Mouse (Mus musculus): ENCODE measurements at regions not wholly inside any gene's neighbourhood (a gene's known extent, or its start where the extent isn't known, plus 50 kb on each side); places are given as distances from the start of the nearest gene placed in this dataset.

DNA sequence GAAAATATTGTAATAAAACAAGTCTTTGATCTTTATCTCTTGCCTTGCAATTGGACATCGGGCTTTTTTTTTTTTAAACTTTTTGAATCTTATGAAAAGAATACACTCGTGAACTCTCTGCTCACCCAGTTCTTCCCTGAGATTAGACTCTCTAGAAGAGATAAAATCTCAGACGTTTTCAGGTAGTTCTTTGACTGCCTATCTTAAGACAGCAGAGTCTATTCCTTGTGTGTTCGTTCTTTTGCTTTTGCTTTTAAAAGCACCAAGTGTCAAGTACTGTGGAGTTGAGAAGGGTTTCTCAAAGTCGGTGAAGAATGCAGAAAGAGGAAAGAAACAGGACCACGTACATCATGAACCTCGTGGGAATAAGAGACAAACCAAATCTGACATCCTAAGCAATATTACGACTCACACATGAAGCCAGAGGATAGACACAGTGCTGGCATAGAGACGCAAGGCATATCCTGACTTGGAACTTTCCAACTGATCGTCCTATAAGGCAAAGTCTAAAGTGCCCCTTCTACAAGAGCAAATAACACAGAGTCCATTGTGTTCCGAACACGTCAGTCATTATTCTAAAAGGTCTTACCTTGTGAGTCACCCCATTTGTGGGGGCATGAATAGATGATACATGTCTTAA is 147.9 kb downstream of the Nrip1 start:
- H3K27me3 ChIP-seq (ENCODE audit: control insufficient read depth, insufficient read depth, low read length) = no peaks in the 10 kb centered on the region
- ATAC-seq (ENCODE audit: insufficient read depth, low read depth) = no peak
- H3K27ac ChIP-seq (ENCODE audit: low read depth) = no peak overlapping the region
- no peaks in the 10 kb centered on the region for H3K36me3 ChIP-seq (replicated peaks; ENCODE audit: control insufficient read depth, insufficient read depth, low read length)
- no peak overlapping the region for H3K4me3 ChIP-seq (ENCODE audit: low read depth, low read length)
- H3K4me1 ChIP-seq (ENCODE audit: control insufficient read depth, insufficient read depth) = no peaks in the 10 kb centered on the region
- DNase-seq (ENCODE audit: low spot score) = no peak
- 58% methylated on average over 12 of the region's 12 CpGs for WGBS
- H3K4me2 ChIP-seq (ENCODE audit: low read depth, low read length) = no peak overlapping the region
- H3K9me3 ChIP-seq (replicated peaks; ENCODE audit: control insufficient read depth, low read length) = no peaks in the 10 kb centered on the region
- no peak overlapping the region for H3K9ac ChIP-seq (replicated peaks; ENCODE audit: low read depth, low read length)
- TF ChIP-seq EP300 (IDR thresholded peaks at IDR 0.05; ENCODE audit: low read depth) = no peak

DNA sequence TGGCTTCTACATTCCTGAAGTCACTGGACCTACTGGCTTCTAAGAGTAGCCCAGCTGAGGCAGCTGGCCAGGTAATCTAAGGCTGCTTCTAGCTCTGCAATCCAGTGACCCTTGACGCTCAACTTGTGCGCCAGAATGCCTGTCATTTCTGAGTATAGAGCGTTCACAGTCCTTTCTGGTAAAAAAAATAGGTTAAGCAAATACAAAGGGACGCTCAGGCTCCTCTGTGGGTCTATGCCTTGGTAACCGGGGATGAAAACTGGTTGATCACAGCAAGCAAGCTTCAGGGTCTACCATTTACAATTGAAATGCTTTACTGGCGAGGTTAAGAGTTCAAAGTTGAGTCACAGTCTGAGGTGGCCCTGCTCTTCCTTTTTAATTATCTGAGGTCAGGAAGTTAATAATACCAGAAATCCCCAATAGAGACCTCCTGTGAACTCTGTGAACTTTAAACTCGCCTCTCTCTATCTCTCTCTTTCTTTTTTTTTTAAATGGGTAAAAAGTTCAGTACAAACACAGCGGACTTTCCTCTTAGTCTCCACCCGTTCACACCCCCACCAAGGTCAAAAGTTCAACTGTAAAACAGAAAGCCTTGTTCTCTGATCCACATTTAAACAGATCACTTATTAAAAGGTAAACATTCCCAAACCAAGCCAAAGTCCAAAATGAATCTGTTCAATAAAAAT is 148.6 kb downstream of the Nrip1 start:
- H3K4me2 ChIP-seq (ENCODE audit: low read depth, low read length) = no peak overlapping the region
- no peaks in the 10 kb centered on the region for H3K36me3 ChIP-seq (replicated peaks; ENCODE audit: control insufficient read depth, insufficient read depth, low read length)
- no peak for ATAC-seq (ENCODE audit: insufficient read depth, low read depth)
- DNase-seq (ENCODE audit: low spot score) = no peak
- H3K27me3 ChIP-seq (ENCODE audit: control insufficient read depth, insufficient read depth, low read length) = no peaks in the 10 kb centered on the region
- no peaks in the 10 kb centered on the region for H3K9me3 ChIP-seq (replicated peaks; ENCODE audit: control insufficient read depth, low read length)
- H3K4me1 ChIP-seq (ENCODE audit: control insufficient read depth, insufficient read depth) = no peaks in the 10 kb centered on the region
- TF ChIP-seq EP300 (IDR thresholded peaks at IDR 0.05; ENCODE audit: low read depth) = no peak
- no peak for TF ChIP-seq CTCF (IDR thresholded peaks at IDR 0.05; ENCODE audit: low read depth)
- H3K9ac ChIP-seq (replicated peaks; ENCODE audit: low read depth, low read length) = no peak overlapping the region
- H3K4me3 ChIP-seq (ENCODE audit: low read depth, low read length) = no peak overlapping the region
- 49% methylated on average over 9 of the region's 9 CpGs for WGBS
- no peak overlapping the region for H3K27ac ChIP-seq (ENCODE audit: low read depth)

DNA sequence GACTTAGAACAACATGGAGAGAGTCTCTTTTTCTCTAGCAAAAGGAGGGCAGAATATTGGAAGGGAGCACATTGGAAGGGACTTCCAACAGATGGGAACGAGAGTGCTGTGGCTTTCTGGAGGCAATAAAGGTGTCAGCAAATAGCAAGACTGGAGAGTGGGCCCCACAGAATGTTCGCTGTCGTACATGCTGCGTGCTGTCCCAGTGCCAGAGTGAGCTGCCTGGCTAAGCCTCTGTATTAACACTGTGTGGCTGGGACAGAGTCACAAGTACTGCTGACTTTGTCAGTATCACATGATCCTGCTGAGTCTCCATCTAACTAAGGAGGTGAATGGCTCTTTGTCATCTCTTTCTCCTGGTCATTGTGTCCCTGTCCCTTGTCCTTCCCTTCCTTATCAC is 149.9 kb downstream of the Nrip1 start:
- H3K4me1 ChIP-seq (ENCODE audit: control insufficient read depth, insufficient read depth) = no peaks in the 10 kb centered on the region
- TF ChIP-seq CTCF (IDR thresholded peaks at IDR 0.05; ENCODE audit: low read depth) = no peak
- no peak for TF ChIP-seq EP300 (IDR thresholded peaks at IDR 0.05; ENCODE audit: low read depth)
- no peak overlapping the region for H3K4me3 ChIP-seq (ENCODE audit: low read depth, low read length)
- no peaks in the 10 kb centered on the region for H3K27me3 ChIP-seq (ENCODE audit: control insufficient read depth, insufficient read depth, low read length)
- no peak for ATAC-seq (ENCODE audit: insufficient read depth, low read depth)
- WGBS = 42% methylated on average over 4 of the region's 4 CpGs
- no peaks in the 10 kb centered on the region for H3K9me3 ChIP-seq (replicated peaks; ENCODE audit: control insufficient read depth, low read length)
- no peak for DNase-seq (ENCODE audit: low spot score)
- H3K36me3 ChIP-seq (replicated peaks; ENCODE audit: control insufficient read depth, insufficient read depth, low read length) = no peaks in the 10 kb centered on the region
- no peak overlapping the region for H3K9ac ChIP-seq (replicated peaks; ENCODE audit: low read depth, low read length)
- no peak overlapping the region for H3K4me2 ChIP-seq (ENCODE audit: low read depth, low read length)
- no peak overlapping the region for H3K27ac ChIP-seq (ENCODE audit: low read depth)

DNA sequence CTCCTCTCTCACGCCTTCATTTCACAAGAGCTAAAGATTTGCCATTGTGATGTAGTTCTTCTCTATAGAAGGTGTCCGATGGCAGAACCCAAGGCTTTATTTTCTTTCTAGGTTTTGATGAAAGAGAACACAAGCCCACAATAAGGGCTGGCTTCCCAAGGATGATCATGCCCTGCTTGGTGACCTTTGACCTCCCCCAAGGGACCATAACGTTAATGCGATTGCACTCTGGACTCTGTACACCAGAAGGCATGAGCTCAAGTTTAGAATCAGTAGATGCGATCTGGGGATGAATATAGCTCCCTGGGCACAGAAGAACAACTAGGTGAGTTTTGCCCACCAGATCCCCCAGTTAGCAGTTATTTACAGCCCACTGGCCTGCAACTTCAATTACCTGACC is 150.7 kb downstream of the Nrip1 start:
- Histone ChIP-seq H3K27ac (ENCODE audit: low read depth) (no peak overlapping the region), H3K4me3 (ENCODE audit: low read depth, low read length) (no peak overlapping the region), H3K27me3 (ENCODE audit: control insufficient read depth, insufficient read depth, low read length) (no peaks in the 10 kb centered on the region), H3K9ac (replicated peaks; ENCODE audit: low read depth, low read length) (no peak overlapping the region), H3K9me3 (replicated peaks; ENCODE audit: control insufficient read depth, low read length) (no peaks in the 10 kb centered on the region), H3K4me1 (ENCODE audit: control insufficient read depth, insufficient read depth) (no peaks in the 10 kb centered on the region), H3K4me2 (ENCODE audit: low read depth, low read length) (no peak overlapping the region), H3K36me3 (replicated peaks; ENCODE audit: control insufficient read depth, insufficient read depth, low read length) (no peaks in the 10 kb centered on the region)
- WGBS = 81% methylated on average over 5 of the region's 5 CpGs
- DNase-seq (ENCODE audit: low spot score) = no peak
- no peak for ATAC-seq (ENCODE audit: insufficient read depth, low read depth)
- no peak for TF ChIP-seq CTCF (IDR thresholded peaks at IDR 0.05; ENCODE audit: low read depth)
- no peak for TF ChIP-seq EP300 (IDR thresholded peaks at IDR 0.05; ENCODE audit: low read depth)

DNA sequence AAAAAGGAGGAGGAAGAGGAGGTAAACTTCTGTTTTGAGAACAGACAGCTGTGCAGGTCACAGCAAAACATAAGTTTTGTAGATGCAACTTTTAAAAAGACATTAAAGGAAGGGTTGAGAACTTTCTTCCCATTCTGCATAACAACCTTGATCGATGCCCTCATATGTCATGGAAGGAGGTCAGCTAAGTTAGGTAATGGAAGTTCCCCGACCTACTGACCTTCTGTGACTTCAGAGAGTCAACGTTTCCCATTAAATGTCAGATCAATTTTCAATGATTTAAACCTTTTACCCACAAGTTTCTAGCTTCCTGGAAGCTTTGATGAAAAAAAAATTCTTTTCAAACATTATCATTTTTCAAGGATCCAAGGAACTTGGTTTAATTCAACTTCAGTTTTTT is 153.2 kb downstream of the Nrip1 start:
- ATAC-seq (ENCODE audit: insufficient read depth, low read depth) (no peak), DNase-seq (ENCODE audit: low spot score) (no peak)
- Histone ChIP-seq H3K36me3 (replicated peaks; ENCODE audit: control insufficient read depth, insufficient read depth, low read length) (no peaks in the 10 kb centered on the region), H3K27me3 (ENCODE audit: control insufficient read depth, insufficient read depth, low read length) (no peaks in the 10 kb centered on the region), H3K4me1 (ENCODE audit: control insufficient read depth, insufficient read depth) (0 out of 2 replicates have a peak, but pooled peaks cover 3% of the 10 kb centered on the region), H3K27ac (ENCODE audit: low read depth) (no peak overlapping the region), H3K9ac (replicated peaks; ENCODE audit: low read depth, low read length) (no peak overlapping the region), H3K9me3 (replicated peaks; ENCODE audit: control insufficient read depth, low read length) (no peaks in the 10 kb centered on the region), H3K4me3 (ENCODE audit: low read depth, low read length) (no peak overlapping the region), H3K4me2 (ENCODE audit: low read depth, low read length) (no peak overlapping the region)
- 68% methylated on average over 3 of the region's 3 CpGs for WGBS
- no peak for TF ChIP-seq EP300 (IDR thresholded peaks at IDR 0.05; ENCODE audit: low read depth)
- no peak for TF ChIP-seq CTCF (IDR thresholded peaks at IDR 0.05; ENCODE audit: low read depth)

DNA sequence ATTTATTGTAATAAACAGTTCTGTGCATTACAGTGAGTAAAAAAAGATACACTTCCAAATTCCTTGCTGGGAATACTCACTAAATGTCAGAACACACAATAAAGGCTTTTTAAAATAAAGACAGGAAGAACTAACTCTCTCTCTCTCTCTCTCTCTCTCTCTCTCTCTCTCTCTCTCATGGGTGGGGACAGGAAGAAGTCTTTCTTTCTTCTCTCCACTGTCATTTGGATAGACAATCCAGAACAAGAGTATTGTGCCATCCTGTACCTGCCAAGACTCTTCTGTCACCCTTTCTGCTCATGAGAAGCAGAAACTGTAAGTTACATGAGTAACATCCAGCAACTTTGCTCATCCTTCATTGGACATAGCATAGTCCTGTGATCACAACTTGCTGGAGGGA is 154.4 kb downstream of the Nrip1 start:
- Histone ChIP-seq H3K9ac (replicated peaks; ENCODE audit: low read depth, low read length) (no peak overlapping the region), H3K9me3 (replicated peaks; ENCODE audit: control insufficient read depth, low read length) (no peaks in the 10 kb centered on the region), H3K4me3 (ENCODE audit: low read depth, low read length) (no peak overlapping the region), H3K4me2 (ENCODE audit: low read depth, low read length) (no peak overlapping the region), H3K27ac (ENCODE audit: low read depth) (no peak overlapping the region), H3K4me1 (ENCODE audit: control insufficient read depth, insufficient read depth) (0 out of 2 replicates have a peak, but pooled peaks cover 3% of the 10 kb centered on the region), H3K36me3 (replicated peaks; ENCODE audit: control insufficient read depth, insufficient read depth, low read length) (no peaks in the 10 kb centered on the region), H3K27me3 (ENCODE audit: control insufficient read depth, insufficient read depth, low read length) (no peaks in the 10 kb centered on the region)
- DNase-seq (ENCODE audit: low spot score) (no peak), ATAC-seq (ENCODE audit: insufficient read depth, low read depth) (no peak)
- TF ChIP-seq EP300 (IDR thresholded peaks at IDR 0.05; ENCODE audit: low read depth) (no peak), CTCF (IDR thresholded peaks at IDR 0.05; ENCODE audit: low read depth) (no peak)

Measured in heart, postnatal 0 days (tissue).